22 mouse cellular contexts compared by ENCODE assay signal in genomic region chr5:3872348-3872747, GRCm38 (mm10). TPM values are rescaled to one million over a fixed set of nuclear protein-coding genes. Genes with fewer than 3 reads are reported as not detected.
"Had no signal": no experiment of that assay in that cellular context is flagged by ENCODE, and none has a peak within 500 bp of the region (broad histone marks: within the 10 kb centered on the region; RNA-seq: fewer than 3 reads in every experiment).

No protein-coding gene starts in this region.

- ATAC-seq: lung, postnatal 0 days; midbrain, embryonic 15.5 days had no signal

- H3K9ac ChIP-seq: kidney, embryonic 15.5 days; liver, embryonic 13.5 days; lung, embryonic 14.5 days; midbrain, embryonic 12.5 days; midbrain, embryonic 15.5 days; neural tube, embryonic 13.5 days; stomach, embryonic 15.5 days had no signal

- H3K4me2 ChIP-seq: kidney, embryonic 15.5 days; liver, embryonic 13.5 days; lung, embryonic 14.5 days; midbrain, embryonic 12.5 days; midbrain, embryonic 15.5 days; neural tube, embryonic 13.5 days; stomach, embryonic 15.5 days had no signal

- H3K27me3 ChIP-seq: kidney, embryonic 15.5 days; liver, embryonic 13.5 days; midbrain, embryonic 12.5 days; midbrain, embryonic 15.5 days; neural tube, embryonic 13.5 days; stomach, embryonic 15.5 days had no signal

- H3K9me3 ChIP-seq: kidney, embryonic 15.5 days; liver, embryonic 13.5 days; midbrain, embryonic 12.5 days; midbrain, embryonic 15.5 days; neural tube, embryonic 13.5 days; stomach, embryonic 15.5 days had no signal

- H3K4me3 ChIP-seq: kidney, embryonic 15.5 days; left cerebral cortex, adult 2 months; liver, embryonic 13.5 days; midbrain, embryonic 12.5 days; midbrain, embryonic 15.5 days; myocyte; neural tube, embryonic 13.5 days; stomach, embryonic 15.5 days had no signal

- H3K4me1 ChIP-seq: kidney, embryonic 15.5 days; liver, embryonic 13.5 days; midbrain, embryonic 12.5 days; midbrain, embryonic 15.5 days; neural tube, embryonic 13.5 days; stomach, embryonic 15.5 days had no signal

- DNase-seq: kidney, postnatal 10 days; kidney, postnatal 36 days; layer of hippocampus, postnatal 36 days; liver, embryonic 13.5 days; lung, embryonic 14.5 days; retina, postnatal 1 day; right cerebral cortex, postnatal 25 days; spleen, adult 18-20 months; thymus, postnatal 25 days had no signal

- H3K36me3 ChIP-seq: kidney, embryonic 15.5 days; liver, embryonic 13.5 days; midbrain, embryonic 12.5 days; midbrain, embryonic 15.5 days; neural tube, embryonic 13.5 days; stomach, embryonic 15.5 days had no signal

- H3K27ac ChIP-seq: kidney, embryonic 15.5 days; left cerebral cortex, adult 2 months; liver, embryonic 13.5 days; macrophage; midbrain, embryonic 12.5 days; midbrain, embryonic 15.5 days; neural tube, embryonic 13.5 days; stomach, embryonic 15.5 days had no signal

RNA-seq across cellular contexts. Expression of gene Lrrd1, which starts 27.4 kb away (rescaled TPM):
- total RNA-seq: layer of hippocampus, postnatal 10 days; liver, adult 2 months; monocyte, adult 5-6 weeks had no signal
- polyA plus RNA-seq: kidney, embryonic 15.5 days; liver, embryonic 13.5 days; liver, embryonic 16.5 days; lung, postnatal 0 days; macrophage; midbrain, embryonic 12.5 days had no signal
